Mouse (Mus musculus) granulocyte monocyte progenitor cell, adult 5-6 weeks (primary cell): ENCODE results near the gene Fhl3. TPM values are rescaled to one million over a fixed set of nuclear protein-coding genes. Genes with fewer than 3 reads are reported as not detected.
"Not testable (repeated sequence)": the region's sequence is repeated elsewhere in the genome, so short reads cannot be mapped to it uniquely, and the experiment has no call there.

Source experiments
- ATAC-seq: replicated peaks from 2 replicates; pipeline ENCODE4 v1.8.0; 2016; ENCODE audit warnings: mild to moderate bottlenecking, moderate TSS enrichment, inconsistent platforms; ENCODE audit not compliant: poor library complexity, severe bottlenecking
- total RNA-seq, 2 experiments: library from RNA; stranded (forward) in 1 of 2; stranded (reverse) in 1 of 2; fragments of 200-712, 200-1000 nt in 1 of 2; fragments of >200 nt in 1 of 2; fragmentation: Nextera tagmentation in 1 of 2; gene quantifications; 2 replicates each; pipeline ENCODE4 v1.2.3; 2014 to 2017

Fhl3 gene
- total RNA-seq, 2 experiments from 2014 or later: 5.0 to 10.4 TPM

- not testable (repeated sequence) for ATAC-seq
Observed at GRCm38 (mm10) chr4:124707381-124708199, 7.1 kb downstream of the Fhl3 start.

GRCm38 (mm10) chr4:124708200-124708517, 7.7 kb downstream of the Fhl3 start:
- not testable (repeated sequence) for ATAC-seq

GRCm38 (mm10) chr4:124708518-124709477, 8.3 kb downstream of the Fhl3 start:
- ATAC-seq: peak; percentile 64

GRCm38 (mm10) chr4:124709961-124710446, 9.5 kb downstream of the Fhl3 start:
- ATAC-seq: 0 out of 2 replicates have a peak, but pooled peaks have one; percentile 5

GRCm38 (mm10) chr4:124710776-124711291, 10.3 kb downstream of the Fhl3 start:
- ATAC-seq: peak; percentile 28

GRCm38 (mm10) chr4:124712618-124713017, 12.1 kb downstream of the Fhl3 start:
- no peak for ATAC-seq

GRCm38 (mm10) chr4:124713850-124714249, 13.3 kb downstream of the Fhl3 start:
- not testable (repeated sequence) for ATAC-seq

GRCm38 (mm10) chr4:124714545-124715481, 14.3 kb downstream of the Fhl3 start, which contains the start of gene Sf3a3:
Gene Sf3a3 (plus strand): TSS chr4:124714776.
- ATAC-seq: peak; percentile 88

GRCm38 (mm10) chr4:124719101-124719500, 18.6 kb downstream of the Fhl3 start:
- no peak for ATAC-seq

- ATAC-seq: no peak
Observed at GRCm38 (mm10) chr4:124726121-124726520, 25.6 kb downstream of the Fhl3 start.

- ATAC-seq: no peak
Observed at GRCm38 (mm10) chr4:124736952-124737351, 36.5 kb downstream of the Fhl3 start.

GRCm38 (mm10) chr4:124737486-124737885, 37.0 kb downstream of the Fhl3 start:
- no peak for ATAC-seq

GRCm38 (mm10) chr4:124738013-124738412, 37.5 kb downstream of the Fhl3 start:
- no peak for ATAC-seq

GRCm38 (mm10) chr4:124738783-124739182, 38.3 kb downstream of the Fhl3 start:
- ATAC-seq: no peak

GRCm38 (mm10) chr4:124741376-124742343, 41.2 kb downstream of the Fhl3 start, which contains the start of gene Inpp5b:
Gene Inpp5b (plus strand): TSS chr4:124741850.
- peak; percentile 87 for ATAC-seq

- ATAC-seq: no peak
Observed at GRCm38 (mm10) chr4:124742839-124743238, 42.3 kb downstream of the Fhl3 start.

GRCm38 (mm10) chr4:124746577-124746976, 46.1 kb downstream of the Fhl3 start:
- no peak for ATAC-seq

- ATAC-seq: no peak
Observed at GRCm38 (mm10) chr4:124747851-124748250, 47.4 kb downstream of the Fhl3 start.
